Mouse (Mus musculus): ENCODE measurements around the gene Iqcn.

Iqcn gene

DNA sequence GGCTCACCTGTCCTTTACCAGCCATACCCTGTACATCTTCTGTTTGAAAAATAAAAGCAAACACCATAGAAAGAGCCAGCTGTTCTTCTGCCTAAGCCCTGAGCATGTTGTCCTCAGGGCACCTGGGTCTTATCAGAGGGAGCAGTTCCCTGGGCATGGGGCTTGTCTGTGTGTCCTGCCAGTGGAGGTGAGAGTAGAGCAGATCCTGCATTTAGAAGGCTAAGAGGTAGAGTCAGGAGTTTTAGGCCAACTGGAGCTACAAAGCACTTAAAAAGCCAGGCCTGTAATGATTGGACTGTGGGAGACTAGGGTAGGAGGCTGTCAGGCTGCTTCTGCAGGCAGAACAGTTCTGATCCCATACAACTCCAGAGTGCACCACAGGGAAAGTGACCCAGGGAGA lies 24.6 kb upstream of the Iqcn start:
- no peak for DNase-seq (ENCODE audit: low read depth)

GRCm38 (mm10) chr8:70679404-70679803 lies 23.9 kb upstream of the Iqcn start:
- DNase-seq (ENCODE audit: low read depth), result peak; percentile 33

- no peak for DNase-seq (ENCODE audit: low read depth)
Observed at GRCm38 (mm10) chr8:70680039-70680438, 23.2 kb upstream of the Iqcn start.

GRCm38 (mm10) chr8:70681410-70681809 lies 21.8 kb upstream of the Iqcn start:
- DNase-seq (ENCODE audit: low read depth), result no peak

DNA sequence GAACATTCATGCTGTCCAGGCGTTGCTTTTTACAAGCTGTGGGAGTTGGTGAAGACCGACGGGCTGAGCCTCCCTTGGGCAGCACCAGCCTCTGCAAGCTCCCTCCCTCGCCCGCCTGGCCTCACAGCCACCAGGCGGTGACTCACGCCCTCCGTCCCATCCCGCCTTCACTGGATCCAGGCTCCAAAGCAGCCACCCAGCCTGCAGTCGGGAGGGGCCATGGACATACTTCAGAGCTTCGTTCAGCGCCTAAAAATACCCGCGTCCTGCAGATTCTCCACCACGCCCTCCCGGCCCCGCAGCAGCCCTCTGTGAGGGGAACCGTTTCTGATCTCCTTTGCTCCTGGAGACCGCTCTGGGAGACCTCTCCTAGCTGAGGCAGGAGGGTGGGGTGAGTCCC lies 21.1 kb upstream of the Iqcn start:
- peak; percentile 65 for DNase-seq (ENCODE audit: low read depth)

- DNase-seq (ENCODE audit: low read depth), result peak; percentile 62
Observed at GRCm38 (mm10) chr8:70682692-70683091, 20.6 kb upstream of the Iqcn start.

DNA sequence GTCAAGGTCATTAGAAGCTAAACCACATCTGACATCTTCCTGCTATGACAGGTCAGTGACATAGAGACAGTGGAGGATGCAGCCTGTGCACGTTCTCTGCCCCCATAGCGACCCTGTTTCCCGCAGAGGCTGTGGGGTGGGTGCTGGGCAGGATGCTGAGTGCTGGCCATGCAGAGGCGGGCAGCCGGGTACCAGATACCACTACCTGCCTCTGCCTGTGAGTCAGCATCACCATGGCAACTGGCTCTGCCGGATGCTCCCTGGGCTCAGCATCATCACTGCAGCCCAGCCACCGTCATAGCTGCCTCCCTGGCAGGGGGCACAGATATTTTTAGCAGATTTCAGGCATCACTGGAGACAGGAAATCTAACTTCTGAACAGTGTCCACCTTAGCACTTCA lies 19.0 kb upstream of the Iqcn start:
- no peak for DNase-seq (ENCODE audit: low read depth)

- no peak for DNase-seq (ENCODE audit: low read depth)
Observed at GRCm38 (mm10) chr8:70687576-70687975, 15.7 kb upstream of the Iqcn start.

DNA sequence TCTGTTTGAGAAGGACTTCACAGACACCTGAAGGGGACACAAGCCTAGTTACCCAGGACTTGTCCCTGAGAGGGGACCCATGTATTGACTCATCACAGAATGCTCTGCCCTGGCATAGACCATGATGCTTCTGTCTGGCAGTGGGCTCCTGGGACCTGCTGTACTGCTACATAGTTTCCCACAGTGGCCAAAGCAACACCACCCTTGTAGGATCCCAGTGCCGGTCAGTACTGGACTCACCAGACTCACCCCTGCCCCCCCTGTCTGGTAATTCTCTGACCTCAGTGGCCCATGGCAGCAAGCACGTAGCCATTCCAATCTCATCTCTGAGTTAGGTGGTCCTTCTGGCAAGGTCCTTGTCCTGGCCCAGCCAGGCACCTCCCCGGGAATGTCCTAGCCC lies 15.1 kb upstream of the Iqcn start:
- DNase-seq (ENCODE audit: low read depth), result no peak

- no peak for DNase-seq (ENCODE audit: low read depth)
Observed at GRCm38 (mm10) chr8:70689892-70690390, 13.3 kb upstream of the Iqcn start.

GRCm38 (mm10) chr8:70691230-70691629 lies 12.0 kb upstream of the Iqcn start:
- DNase-seq (ENCODE audit: low read depth), result no peak

- no peak for DNase-seq (ENCODE audit: low read depth)
Observed at GRCm38 (mm10) chr8:70691727-70692231, 11.5 kb upstream of the Iqcn start.

GRCm38 (mm10) chr8:70693636-70694035 lies 9.6 kb upstream of the Iqcn start:
- DNase-seq (ENCODE audit: low read depth), result no peak

GRCm38 (mm10) chr8:70695318-70696018 lies 7.8 kb upstream of the Iqcn start:
- DNase-seq (ENCODE audit: low read depth), result peak; percentile 91

DNA sequence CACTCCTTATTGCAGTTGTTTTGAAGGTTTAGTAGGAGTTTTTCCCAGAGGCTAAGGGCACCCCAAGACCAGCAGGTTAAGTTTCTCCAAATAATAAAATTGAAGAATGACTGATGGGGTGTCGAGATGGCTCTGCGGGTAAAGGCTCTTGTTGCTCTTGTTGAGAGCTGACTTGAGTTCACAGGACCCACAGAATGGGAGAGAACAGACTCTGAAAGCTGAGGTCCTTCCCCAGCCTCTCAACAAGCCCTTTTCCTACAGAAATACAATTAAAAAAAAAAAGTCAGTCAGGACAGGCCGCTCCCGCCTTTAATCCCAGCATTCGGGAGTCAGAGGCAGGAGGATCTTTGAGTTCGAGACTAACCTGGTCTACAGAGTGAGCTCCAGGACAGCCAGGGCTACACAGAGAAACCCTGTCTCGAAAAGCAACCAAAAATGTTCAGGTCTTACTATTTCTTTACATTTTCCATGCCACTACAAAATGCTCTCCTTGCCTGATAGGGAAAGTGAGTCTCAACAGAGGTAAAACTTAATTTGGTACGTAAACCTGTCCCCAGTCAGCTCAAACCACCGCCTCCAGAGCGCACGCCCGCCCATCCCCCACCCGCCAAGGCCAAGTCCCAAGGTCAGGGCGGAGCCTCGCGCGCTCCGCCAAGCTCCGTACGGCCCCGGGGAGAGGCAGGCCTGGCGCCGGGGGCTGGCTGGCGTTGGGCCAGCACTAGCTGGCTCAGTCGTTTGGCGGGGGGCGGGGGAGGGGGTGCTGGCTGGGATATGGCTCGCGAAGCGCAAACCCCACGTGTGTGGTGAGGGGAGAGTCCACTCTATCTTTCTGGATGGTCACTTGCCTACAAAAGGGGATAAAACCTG lies 7.0 kb upstream of the Iqcn start:
- DNase-seq (ENCODE audit: low read depth), result peak; percentile 87

- no peak for DNase-seq (ENCODE audit: low read depth)
Observed at GRCm38 (mm10) chr8:70696946-70697345, 6.3 kb upstream of the Iqcn start.

- no peak for DNase-seq (ENCODE audit: low read depth)
Observed at GRCm38 (mm10) chr8:70697366-70698250, 5.6 kb upstream of the Iqcn start.

DNA sequence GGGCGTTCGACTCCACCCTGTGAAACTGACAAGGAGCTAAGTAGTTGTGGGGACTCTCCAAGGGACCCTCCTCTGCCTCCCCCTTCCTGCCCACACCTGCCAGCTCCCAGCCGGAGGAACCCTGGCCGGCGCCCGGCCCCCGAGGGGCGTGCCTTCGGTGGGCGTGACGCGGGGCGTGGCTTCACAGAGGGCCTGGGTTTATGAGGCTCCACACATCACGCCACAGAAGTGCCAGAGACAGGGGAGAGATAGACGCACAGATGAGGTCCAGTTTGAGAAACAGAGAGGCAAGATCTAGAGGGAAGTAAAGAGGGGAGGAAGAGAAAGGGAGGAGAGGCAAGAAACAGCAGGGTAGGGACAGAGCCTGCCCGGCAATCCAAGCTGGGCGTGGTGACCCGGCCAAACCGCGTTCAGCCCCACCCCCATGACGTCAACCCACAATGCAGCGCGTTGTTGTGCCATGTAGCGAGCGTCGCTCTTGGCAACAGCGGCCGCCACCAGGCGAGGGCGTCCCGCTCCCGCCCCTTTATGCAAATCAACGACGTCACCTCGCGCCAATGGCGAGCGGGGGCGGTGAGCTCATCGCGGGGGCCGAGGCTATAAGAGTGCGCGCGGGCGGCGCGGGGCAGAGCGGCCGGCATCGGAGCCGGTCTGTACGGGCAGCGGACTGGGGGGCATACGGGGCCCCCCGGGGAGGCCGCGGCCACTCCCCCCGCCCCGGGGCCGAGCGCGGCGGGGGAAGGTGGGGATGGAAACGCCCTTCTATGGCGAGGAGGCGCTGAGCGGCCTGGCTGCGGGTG lies 4.7 kb upstream of the Iqcn start, which contains the start of gene Jund:
Gene Jund, plus strand, starts transcription at position 640 of the 800 bp plus-strand sequence.
- peak; percentile 99 for DNase-seq (ENCODE audit: low read depth)

DNA sequence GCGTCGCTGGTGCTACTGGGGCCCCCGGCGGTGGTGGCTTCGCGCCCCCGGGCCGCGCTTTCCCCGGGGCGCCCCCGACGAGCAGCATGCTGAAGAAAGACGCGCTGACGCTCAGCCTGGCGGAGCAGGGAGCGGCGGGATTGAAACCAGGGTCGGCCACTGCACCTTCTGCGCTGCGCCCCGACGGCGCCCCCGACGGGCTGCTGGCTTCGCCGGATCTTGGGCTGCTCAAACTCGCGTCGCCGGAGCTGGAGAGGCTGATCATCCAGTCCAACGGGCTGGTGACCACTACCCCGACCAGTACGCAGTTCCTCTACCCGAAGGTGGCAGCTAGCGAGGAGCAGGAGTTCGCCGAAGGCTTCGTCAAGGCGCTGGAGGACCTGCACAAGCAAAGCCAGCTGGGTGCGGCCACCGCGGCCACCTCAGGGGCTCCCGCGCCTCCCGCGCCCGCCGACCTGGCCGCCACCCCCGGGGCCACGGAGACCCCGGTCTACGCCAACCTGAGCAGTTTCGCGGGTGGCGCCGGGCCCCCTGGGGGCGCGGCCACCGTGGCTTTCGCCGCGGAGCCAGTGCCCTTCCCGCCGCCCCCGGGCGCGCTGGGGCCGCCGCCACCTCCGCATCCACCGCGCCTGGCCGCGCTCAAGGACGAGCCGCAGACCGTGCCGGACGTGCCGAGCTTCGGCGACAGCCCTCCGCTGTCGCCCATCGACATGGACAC lies 4.0 kb upstream of the Iqcn start:
- peak; percentile 65 for DNase-seq (ENCODE audit: low read depth)

- peak; percentile 80 for DNase-seq (ENCODE audit: low read depth)
Observed at GRCm38 (mm10) chr8:70699834-70700554, 3.3 kb upstream of the Iqcn start.
